Mouse (Mus musculus) heart, postnatal 0 days (tissue): ENCODE data around the gene Lypla2. TPM values are rescaled to one million over a fixed set of nuclear protein-coding genes. Genes with fewer than 3 reads are reported as not detected.

Experiments used
- ATAC-seq: fragments of 200-750 bp; cut with Nextera tagmentation; 2 replicates; pipeline ENCODE4 v1.8.0; 2017; ENCODE audit warnings: low read depth, moderate number of reproducible peaks, moderate library complexity; ENCODE audit not compliant: insufficient read depth
- DNase-seq: peaks from one replicate; pipeline ENCODE4 v3.0.0-alpha.2; 2016; ENCODE audit warnings: low spot score
- H3K27ac ChIP-seq: fragments of 300-500 bp; sonication (generic); 2 replicates; pipeline ENCODE4 v1.5.1; 2014; ENCODE audit warnings: low read depth, mild to moderate bottlenecking
- H3K27me3 ChIP-seq: fragments of 300-500 bp; sonication (generic); 2 replicates; pipeline ENCODE4 v1.6.1; 2014; ENCODE audit warnings: low read length, mixed read lengths; ENCODE audit not compliant: control insufficient read depth, insufficient read depth
- H3K36me3 ChIP-seq: fragments of 300-500 bp; sonication (generic); replicated peaks from 2 replicates; pipeline ENCODE4 v1.6.1; 2014; ENCODE audit warnings: low read length, mixed read lengths; ENCODE audit not compliant: control insufficient read depth, insufficient read depth
- H3K4me1 ChIP-seq: fragments of 300-500 bp; sonication (generic); 2 replicates; pipeline ENCODE4 v1.6.1; 2014; ENCODE audit warnings: antibody characterized with exemption; ENCODE audit not compliant: control insufficient read depth, insufficient read depth
- H3K4me2 ChIP-seq: fragments of 300-500 bp; sonication (generic); 2 replicates; pipeline ENCODE4 v1.6.1; 2014; ENCODE audit warnings: low read depth, mild to moderate bottlenecking, low read length, moderate library complexity
- H3K4me3 ChIP-seq: fragments of 300-500 bp; sonication (generic); 2 replicates; pipeline ENCODE4 v1.5.1; 2014; ENCODE audit warnings: low read depth, low read length
- H3K9ac ChIP-seq: fragments of 300-500 bp; sonication (generic); replicated peaks from 2 replicates; pipeline ENCODE4 v1.6.1; 2014; ENCODE audit warnings: low read depth, low read length, mixed read lengths
- H3K9me3 ChIP-seq: fragments of 300-500 bp; sonication (generic); replicated peaks from 2 replicates; pipeline ENCODE4 v1.6.1; 2016; ENCODE audit warnings: low read length; ENCODE audit not compliant: control insufficient read depth
- CTCF ChIP-seq: IDR thresholded peaks from 2 replicates; pipeline ENCODE4 v1.5.1; 2016; ENCODE audit warnings: antibody characterized with exemption, control low read depth, low read depth
- EP300 ChIP-seq: IDR thresholded peaks from 2 replicates; pipeline ENCODE4 v1.6.1; 2016; ENCODE audit warnings: antibody characterized with exemption, low read depth
- WGBS: fragments of 180-500 bp; shearing (Covaris S2); extraction: QIAGEN DNeasy Blood & Tissue Kit; methylation state at CpG from one replicate; pipeline ENCODE4 v1.1.7; 2014; 5-methylcytosine and 5-hydroxymethylcytosine counted together
- polyA plus RNA-seq: library from polyadenylated mRNA; unstranded; fragments of >200 nt; fragmentation: Nextera tagmentation; extraction: Ambion mirVana; gene quantifications from 2 replicates; pipeline ENCODE4 v1.2.1, GENCODE M21; 2015
- total RNA-seq: library from RNA; depleted of rRNA; stranded (reverse); fragments of >200 nt; gene quantifications from 2 replicates; pipeline ENCODE4 v1.2.3, GENCODE M21; 2014; ENCODE audit warnings: low replicate concordance

Gene Lypla2
- total and polyA plus RNA-seq, 2 experiments from 2014 or later = 58.4 to 66.8 TPM

GRCm38 (mm10) chr4:135966283-135966682 is 6.1 kb downstream of the Lypla2 start:
- TF ChIP-seq CTCF (no peak), EP300 (no peak)
- DNase-seq (no peak), ATAC-seq (no peak)
- peaks cover 53% of the 10 kb centered on the region for H3K36me3 ChIP-seq
- no peak overlapping the region for H3K4me3 ChIP-seq
- no peak overlapping the region for H3K4me2 ChIP-seq
- no peak overlapping the region for H3K27ac ChIP-seq
- peaks cover under 1% of the 10 kb centered on the region; the same call in 1 of the 2 replicates for H3K4me1 ChIP-seq
- 88% methylated on average over 16 of the region's 16 CpGs for WGBS
- H3K9me3 ChIP-seq = no peaks in the 10 kb centered on the region
- no peak overlapping the region for H3K9ac ChIP-seq
- no peaks in the 10 kb centered on the region for H3K27me3 ChIP-seq

GRCm38 (mm10) chr4:135965113-135965512 is 7.3 kb downstream of the Lypla2 start:
- no peak overlapping the region for H3K9ac ChIP-seq
- 82% methylated on average over 9 of the region's 9 CpGs for WGBS
- no peaks in the 10 kb centered on the region; the same call in 1 of the 2 replicates for H3K4me1 ChIP-seq
- H3K36me3 ChIP-seq = peaks cover 54% of the 10 kb centered on the region
- ATAC-seq = no peak
- 0 out of 2 replicates have a peak overlapping the region, but pooled peaks have one; percentile 94 for H3K4me2 ChIP-seq
- DNase-seq = no peak
- TF ChIP-seq CTCF (no peak), EP300 (no peak)
- no peaks in the 10 kb centered on the region for H3K9me3 ChIP-seq
- H3K4me3 ChIP-seq = no peak overlapping the region
- H3K27me3 ChIP-seq = no peaks in the 10 kb centered on the region
- H3K27ac ChIP-seq = 0 out of 2 replicates have a peak overlapping the region, but pooled peaks have one; percentile 2

- H3K9me3 ChIP-seq = no peaks in the 10 kb centered on the region
- peak overlapping the region; percentile 80 for H3K9ac ChIP-seq
- H3K4me2 ChIP-seq = peak overlapping the region; percentile 94
- DNase-seq (no peak), ATAC-seq (peak; percentile 15; the same call in 1 of the 2 replicates)
- H3K27me3 ChIP-seq = no peaks in the 10 kb centered on the region
- 0 out of 2 replicates have a peak overlapping the region, but pooled peaks have one; percentile 2 for H3K27ac ChIP-seq
- peak overlapping the region; percentile 73 for H3K4me3 ChIP-seq
- H3K4me1 ChIP-seq = no peaks in the 10 kb centered on the region; the same call in 1 of the 2 replicates
- WGBS = 3% methylated on average over 12 of the region's 12 CpGs
- H3K36me3 ChIP-seq = peaks cover 54% of the 10 kb centered on the region
- TF ChIP-seq CTCF (no peak), EP300 (no peak)
These were observed 8.0 kb downstream of the Lypla2 start for GRCm38 (mm10) chr4:135964426-135964825.

- Histone ChIP-seq H3K4me1 (no peaks in the 10 kb centered on the region; the same call in 1 of the 2 replicates), H3K36me3 (peaks cover 48% of the 10 kb centered on the region), H3K4me3 (peak within 1 kb of the TSS; percentile 73), H3K9ac (peak within 1 kb of the TSS; percentile 80), H3K27ac (peak within 1 kb of the TSS; percentile 94), H3K9me3 (no peaks in the 10 kb centered on the region), H3K27me3 (no peaks in the 10 kb centered on the region), H3K4me2 (peak within 1 kb of the TSS; percentile 94)
- under 1% methylated on average over 56 of the region's 56 CpGs for WGBS
- peak; percentile 96 for DNase-seq
- peak; percentile 64; the same call in 1 of the 2 replicates for TF ChIP-seq EP300
- no peak for TF ChIP-seq CTCF
- peak; percentile 93 for ATAC-seq
These were observed 8.8 kb downstream of the Lypla2 start, which contains the start of gene Gale for GRCm38 (mm10) chr4:135963457-135964193. Gene Gale (plus strand): TSS chr4:135963727.

- H3K36me3 ChIP-seq = peaks cover 48% of the 10 kb centered on the region
- DNase-seq (no peak), ATAC-seq (peak; percentile 31)
- H3K4me1 ChIP-seq = no peaks in the 10 kb centered on the region; the same call in 1 of the 2 replicates
- peak overlapping the region; percentile 94 for H3K4me2 ChIP-seq
- peak overlapping the region; percentile 94 for H3K27ac ChIP-seq
- 7% methylated on average over 15 of the region's 15 CpGs for WGBS
- peak overlapping the region; percentile 80 for H3K9ac ChIP-seq
- no peaks in the 10 kb centered on the region for H3K27me3 ChIP-seq
- no peak for TF ChIP-seq CTCF
- TF ChIP-seq EP300 = no peak
- H3K9me3 ChIP-seq = no peaks in the 10 kb centered on the region
- H3K4me3 ChIP-seq = peak overlapping the region; percentile 73
These were observed 9.5 kb downstream of the Lypla2 start for GRCm38 (mm10) chr4:135962946-135963345.
